Mouse (Mus musculus) spleen, adult 12 weeks (tissue): ENCODE measurements around the gene I830077J02Rik.
"Not testable (repeated sequence)": the region's sequence is repeated elsewhere in the genome, so short reads cannot be mapped to it uniquely, and the experiment has no call there.

ENCODE experiments used
- DNase-seq: peaks from one replicate; pipeline ENCODE4 v3.0.0; 2022; ENCODE audit warnings: low spot score

The I830077J02Rik gene

DNA sequence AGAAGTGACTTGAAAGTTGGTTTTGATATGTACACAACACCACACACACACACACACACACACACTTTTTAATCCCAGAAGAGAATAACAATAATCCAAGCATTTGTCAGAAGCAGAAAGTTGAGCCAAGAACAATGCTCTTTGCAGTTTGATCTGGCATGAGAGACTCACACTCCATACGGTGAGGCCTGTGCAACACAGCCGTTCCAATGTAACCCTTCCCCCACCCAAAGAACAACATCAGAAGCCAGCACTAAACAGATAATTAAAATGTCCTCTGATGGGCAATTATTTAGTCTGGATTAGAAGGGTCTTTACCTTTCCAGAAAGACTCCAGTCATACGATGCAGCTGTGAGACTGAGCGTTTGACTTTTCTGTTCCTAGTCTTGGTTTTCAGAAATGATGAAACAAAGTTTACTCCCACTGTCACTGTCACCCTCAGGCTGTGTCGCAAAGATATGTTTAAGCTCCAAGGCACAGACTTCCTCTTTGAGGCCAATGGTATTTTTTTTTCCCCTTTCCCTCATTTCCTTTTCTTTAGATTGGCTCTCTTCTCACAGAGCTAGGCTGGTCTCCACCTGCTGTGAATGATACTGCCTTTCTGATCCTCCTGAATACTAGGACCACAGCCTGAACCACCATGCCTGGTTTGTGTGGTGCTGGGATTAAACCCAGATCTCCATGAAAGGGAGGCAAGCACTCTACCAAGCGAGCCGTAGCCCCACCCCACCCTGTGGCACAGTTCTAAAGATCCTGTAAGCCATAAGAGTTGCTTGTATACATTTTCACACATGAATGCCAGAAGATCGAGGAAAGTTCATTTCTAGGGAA lies at the start of gene I830077J02Rik:
TSS of gene I830077J02Rik (minus strand) at position 425 of the 832 bp plus-strand sequence.
- DNase-seq = no peak

- no peak for DNase-seq
Measured at GRCm38 (mm10) chr3:105974174-105974573, 41.7 kb upstream of the I830077J02Rik start.

DNA sequence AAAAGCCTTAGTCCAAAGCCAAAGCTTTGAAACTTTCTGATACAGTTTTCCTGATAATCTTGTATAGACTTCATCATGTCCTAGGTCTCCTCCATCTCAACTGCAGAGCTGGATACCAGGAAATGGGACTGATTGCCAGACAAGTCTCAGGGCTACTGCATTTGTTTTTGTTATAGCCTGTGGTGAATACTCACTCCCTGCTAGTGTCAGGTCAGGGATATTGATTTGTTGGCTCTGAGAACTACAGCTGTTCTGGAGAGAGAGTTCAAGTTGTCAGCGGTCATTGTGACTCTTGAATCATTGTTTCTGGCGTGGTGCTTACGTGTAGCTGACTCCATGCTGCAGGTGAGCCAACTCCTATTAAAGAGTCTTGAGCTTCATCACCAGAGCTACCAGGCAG lies 40.9 kb upstream of the I830077J02Rik start, which contains the start of gene Ovgp1:
TSS of gene Ovgp1 (plus strand) at position 301 of the 400 bp plus-strand sequence.
- no peak for DNase-seq

DNA sequence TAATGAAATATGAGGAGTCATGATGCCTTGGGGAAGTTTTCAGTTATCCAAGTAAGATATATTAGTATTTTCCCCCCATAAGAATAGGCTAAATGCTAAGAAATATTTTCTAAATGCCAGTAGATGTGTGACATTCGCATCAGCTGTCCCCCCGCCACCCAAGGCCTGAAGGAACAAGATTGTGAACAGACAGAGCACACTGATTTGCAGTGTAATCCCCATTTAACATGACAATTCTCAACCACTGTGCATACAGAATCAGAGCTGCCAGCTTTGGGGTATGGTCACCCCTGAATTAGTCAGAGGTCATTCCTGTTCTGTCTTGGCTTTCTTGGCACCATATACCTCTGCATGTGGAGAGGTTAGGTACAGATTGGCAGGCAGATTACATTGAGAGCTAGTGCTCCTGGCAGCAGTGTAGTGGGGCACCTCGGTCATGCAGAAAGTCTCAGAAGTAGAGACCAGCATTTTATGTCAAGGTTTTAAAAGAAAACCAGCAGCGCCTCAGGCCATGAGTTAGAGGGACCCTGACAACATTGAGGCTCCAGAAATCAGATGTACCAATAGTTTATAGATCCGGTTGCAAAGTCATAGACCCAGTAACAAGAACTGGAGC lies 39.5 kb upstream of the I830077J02Rik start:
- DNase-seq = no peak

DNA sequence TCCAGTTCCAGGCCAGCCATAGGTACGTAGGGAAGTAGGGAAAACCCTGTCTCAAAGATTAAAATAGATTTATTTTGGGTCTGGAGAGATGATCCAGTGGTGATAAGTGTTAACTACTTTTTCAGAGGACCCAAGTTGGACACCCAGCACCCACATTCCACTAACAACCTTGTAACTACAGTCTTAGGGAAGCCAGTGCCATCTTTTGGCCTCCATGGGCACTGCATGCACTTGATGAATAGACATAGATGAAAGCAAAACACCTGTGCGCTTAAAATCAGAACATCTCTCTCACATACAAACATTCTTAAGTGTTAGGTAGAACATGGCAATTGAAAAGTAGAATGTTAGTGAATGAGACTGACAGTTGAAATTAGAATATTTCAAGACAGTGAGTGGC lies 28.2 kb upstream of the I830077J02Rik start:
- no peak for DNase-seq

DNA sequence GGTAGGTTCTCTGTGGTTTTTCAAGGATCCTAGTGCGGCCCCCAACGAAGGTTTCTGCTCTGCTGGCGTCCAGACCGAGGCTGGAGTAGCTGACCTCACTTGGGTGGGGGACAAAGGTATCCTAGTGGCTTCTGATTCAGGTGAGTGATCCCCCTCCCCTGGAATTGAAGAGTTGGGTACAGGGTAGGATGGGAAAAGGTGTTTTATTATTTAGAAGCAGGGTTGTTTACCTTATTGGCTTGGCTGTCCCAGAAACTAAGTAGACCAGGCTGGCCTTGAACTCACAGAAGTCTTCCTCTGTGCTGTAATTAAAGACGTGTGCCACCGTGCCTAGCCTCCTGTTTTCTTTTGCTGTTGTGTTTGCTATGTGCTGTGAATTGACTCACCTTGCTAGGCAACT lies 27.5 kb upstream of the I830077J02Rik start, which contains the start of gene Atp5f1:
TSS of gene Atp5f1 (minus strand) at position 101 of the 400 bp plus-strand sequence.
- DNase-seq = no peak

DNA sequence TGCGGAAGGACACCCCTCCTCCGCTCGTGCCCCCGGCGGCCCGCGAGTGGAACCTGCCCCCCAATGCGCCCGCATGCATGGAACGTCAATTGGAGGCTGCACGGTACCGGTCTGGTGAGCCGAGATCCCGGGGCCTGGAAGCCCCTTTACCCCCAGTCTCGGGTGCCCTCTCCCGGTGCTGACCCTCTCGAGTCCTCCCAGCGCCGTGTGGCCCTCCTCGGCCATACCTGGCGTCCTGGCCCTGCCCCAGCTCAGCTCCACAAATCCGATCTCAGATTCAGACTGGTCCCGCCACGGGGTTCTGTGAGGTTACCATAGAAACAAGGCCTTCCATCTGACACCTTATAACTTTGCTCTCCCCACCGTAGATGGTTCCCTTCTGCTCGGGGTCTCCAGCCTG lies 27.1 kb upstream of the I830077J02Rik start:
- no peak for DNase-seq

DNA sequence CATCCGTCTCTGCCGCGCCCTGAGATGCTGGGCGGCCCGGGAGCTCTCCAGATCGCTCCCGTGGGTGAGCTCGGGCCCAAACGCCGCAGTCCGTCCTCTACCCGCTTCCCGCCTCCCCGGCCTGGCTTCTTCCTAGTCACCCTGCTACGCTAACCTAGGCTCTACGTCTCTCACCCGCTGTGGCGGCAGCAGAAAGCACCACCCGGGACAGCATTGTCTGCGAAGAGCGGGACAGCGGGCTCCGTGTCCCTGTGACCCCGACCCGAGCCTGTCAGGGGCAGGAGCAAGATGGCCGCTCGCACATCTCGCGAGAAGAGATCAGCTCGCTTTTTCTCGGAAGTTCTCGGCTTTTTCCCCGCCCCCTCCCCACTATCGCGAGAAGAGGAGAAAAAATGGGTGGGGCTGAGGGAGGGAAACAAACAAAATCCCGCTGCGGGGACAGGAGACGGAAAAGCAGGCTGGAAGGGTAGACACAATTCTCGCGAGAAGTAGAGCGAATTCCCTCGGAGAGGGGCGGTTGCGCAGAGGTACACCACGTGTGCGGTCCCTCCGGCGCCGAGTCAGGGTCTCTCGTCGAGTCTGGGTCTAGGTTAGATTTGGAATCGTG lies 26.6 kb upstream of the I830077J02Rik start, which contains the start of gene Wdr77:
TSS of gene Wdr77 (plus strand) at position 396 of the 607 bp plus-strand sequence.
- DNase-seq = peak; percentile 99

DNA sequence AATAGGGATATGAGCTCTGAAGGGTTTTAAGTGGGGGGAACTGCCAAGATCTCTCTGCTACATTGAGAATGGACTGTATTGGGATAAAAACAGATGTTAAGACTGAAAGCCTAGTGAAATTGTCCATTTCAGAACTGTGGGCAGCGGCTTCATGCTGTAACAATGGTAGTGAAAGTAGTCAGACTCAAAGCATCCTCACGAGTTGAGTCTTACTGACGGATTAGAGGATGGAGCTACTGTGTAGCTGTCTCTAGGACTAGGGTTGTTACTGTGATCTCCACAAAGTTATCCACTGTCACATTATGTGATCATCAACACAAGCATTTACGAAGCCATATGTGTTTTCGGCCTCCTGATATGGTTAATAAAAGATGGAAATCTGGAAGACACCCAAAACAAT lies 25.7 kb upstream of the I830077J02Rik start:
- no peak for DNase-seq

DNA sequence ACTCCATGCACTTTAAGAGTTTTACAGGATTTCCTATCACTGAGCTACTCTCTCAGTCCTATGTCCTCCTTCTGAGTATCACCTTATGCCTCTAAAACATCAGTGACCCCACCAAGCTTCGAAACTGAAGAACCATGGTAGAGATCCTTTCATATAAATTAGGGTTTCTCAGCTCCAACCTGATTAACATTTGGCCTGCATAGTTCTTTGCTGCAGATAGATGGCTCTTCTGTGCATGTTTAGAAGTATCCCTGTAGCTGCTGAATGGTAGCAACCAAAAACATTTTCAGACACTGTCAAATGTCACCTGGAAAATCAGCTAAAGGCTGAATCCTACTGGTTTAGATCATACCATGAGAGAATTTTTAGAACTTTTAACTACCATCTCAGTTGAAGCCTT lies 24.8 kb upstream of the I830077J02Rik start:
- DNase-seq = no peak

DNA sequence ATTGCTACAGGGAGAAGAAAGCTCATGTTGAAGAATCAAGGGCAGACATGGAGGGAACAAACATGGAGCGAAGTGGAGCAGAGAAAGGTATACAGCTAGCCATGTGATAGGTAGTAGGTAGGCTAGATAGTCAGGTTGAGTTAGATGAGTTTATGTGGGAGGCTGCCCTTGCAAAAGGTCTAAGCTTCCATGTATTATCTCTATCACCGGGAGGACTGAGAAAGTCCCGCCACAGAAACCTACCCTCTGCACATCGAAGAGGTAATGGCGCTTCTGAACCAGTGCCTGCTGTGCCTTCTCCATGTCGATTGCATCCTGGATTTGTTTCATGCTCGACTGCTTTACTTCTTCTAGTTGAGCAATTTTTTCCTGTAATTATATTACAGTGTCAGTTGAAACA lies 18.9 kb upstream of the I830077J02Rik start:
- no peak for DNase-seq

DNA sequence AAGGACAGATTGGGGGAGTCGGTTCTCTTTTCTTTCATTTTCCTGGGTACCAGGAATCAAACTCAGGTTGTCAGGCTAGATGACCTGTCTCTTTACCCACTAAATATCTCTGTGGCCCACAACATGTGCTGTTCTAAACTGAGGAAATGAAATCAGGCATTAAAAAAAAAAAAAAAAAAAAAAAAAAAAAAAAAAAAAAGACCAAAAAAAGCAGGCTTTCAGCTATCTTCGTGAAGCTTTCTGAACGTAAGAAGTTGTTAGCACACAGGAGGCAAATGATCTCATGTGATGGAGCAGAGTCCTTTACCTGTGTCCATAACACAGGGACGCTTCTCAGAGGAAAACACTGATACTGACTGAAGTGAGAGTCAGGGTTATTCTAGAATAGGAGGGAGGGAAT lies 3.6 kb upstream of the I830077J02Rik start:
- no peak for DNase-seq

DNA sequence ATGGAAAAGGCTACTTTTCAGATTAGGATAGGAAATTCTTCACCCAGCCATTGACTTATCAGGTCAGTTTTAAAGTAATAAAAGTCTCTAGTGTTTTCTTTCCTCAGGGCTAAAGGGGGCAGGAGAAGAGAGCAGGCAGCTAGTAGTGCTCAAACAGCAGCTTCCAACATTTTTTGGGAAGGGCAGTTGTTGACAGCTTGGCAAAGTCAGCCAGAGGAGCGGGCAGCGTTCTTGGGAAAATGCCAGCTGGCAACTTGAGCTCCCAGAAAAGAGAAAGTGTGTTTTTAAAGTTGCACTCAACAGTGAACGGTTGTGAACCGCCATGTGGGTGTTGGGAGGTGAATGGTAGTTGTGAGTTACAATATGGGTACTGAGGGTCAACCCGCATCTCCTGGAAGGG lies 2.6 kb upstream of the I830077J02Rik start:
- DNase-seq = no peak

DNA sequence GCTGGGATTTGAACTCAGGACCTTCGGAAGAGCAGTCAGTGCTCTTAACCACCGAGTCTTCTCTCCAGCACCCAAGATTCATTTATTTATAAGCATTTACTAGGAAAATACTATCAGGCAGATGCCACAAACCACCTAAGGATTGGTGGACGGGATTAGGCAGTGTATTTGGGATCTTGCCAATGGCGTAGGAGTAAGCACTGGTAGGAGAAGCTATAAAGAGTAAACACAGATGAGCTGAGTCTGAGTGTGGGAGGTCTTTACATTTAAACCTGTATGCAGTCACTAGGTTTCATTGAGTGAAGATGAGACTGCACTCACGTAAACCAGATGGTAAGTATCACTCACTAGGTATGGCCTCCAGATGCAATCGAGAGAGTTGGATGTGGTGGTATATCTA lies 1.5 kb upstream of the I830077J02Rik start:
- no peak for DNase-seq

DNA sequence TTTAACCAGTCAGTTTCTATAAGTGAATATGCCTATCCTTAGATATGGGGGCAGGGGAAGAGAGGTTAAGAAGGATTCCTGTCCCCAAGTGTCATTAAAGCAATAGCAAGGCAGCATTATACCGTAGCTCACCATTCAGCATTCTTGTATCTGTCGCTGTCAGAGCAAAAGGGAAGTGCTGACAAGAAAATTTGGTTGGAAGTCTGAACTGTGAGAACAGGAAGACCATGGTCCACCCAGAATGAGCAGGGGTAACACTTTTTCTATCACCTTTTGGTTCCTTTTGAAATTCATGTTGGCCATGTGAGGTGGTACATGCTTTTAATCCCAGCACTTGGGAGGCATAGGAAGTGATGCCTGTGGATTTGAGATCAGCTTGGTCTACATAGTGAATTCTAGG lies 1.4 kb downstream of the I830077J02Rik start:
- DNase-seq = no peak

GRCm38 (mm10) chr3:105929821-105930220 lies 2.6 kb downstream of the I830077J02Rik start:
- no peak for DNase-seq

GRCm38 (mm10) chr3:105928781-105929180 lies 3.7 kb downstream of the I830077J02Rik start:
- no peak for DNase-seq

DNA sequence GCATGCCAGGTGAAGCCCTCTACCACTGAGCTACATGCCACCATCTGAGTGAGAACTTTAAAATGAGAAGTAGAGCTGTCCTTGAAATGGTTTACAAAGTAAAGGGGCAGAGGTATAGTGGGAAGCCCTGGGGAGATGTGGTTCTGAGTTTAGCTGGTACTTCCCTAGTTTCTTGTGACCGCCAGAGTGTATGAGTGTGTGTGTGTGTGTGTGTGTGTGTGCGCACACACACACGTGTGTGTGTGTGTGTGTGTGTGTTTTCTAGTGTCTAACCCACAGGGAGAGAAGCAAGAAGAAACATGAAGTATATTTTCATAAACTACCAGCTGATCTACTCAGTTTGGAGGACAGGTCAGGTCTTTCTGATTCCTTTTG lies 4.3 kb downstream of the I830077J02Rik start:
- DNase-seq = no peak

DNA sequence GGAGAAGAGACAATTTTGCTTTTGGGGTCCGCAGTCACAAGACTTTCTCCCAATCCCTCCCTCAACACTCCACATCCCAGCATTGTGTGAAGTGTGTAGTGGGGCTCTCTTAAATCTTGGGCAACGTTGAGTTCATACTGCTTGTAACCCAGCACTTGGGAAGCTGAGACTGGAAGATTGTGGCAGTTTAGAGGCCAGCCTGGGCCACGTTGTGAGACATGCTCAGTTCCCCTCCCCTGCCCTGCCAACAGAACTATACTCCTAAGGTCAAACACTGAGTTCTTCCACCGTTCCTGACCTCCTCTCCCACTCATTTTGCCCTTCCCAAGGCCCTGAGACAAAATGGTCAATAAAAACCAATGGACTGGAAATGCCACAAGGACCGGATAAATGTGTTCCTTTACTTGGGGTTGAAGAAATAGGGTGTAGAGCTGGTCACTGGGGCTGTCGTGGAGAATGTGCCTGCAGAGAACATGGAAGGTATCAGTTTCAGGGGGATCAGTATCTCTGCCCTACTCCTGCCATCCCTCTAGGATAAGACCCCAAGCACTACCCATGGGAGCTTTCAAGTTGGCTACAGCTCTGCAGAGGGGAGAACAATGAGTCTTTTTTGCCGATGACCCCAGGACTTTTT lies 4.8 kb downstream of the I830077J02Rik start:
- DNase-seq = no peak

- DNase-seq = no peak
Measured at GRCm38 (mm10) chr3:105924616-105925015, 7.8 kb downstream of the I830077J02Rik start.

DNA sequence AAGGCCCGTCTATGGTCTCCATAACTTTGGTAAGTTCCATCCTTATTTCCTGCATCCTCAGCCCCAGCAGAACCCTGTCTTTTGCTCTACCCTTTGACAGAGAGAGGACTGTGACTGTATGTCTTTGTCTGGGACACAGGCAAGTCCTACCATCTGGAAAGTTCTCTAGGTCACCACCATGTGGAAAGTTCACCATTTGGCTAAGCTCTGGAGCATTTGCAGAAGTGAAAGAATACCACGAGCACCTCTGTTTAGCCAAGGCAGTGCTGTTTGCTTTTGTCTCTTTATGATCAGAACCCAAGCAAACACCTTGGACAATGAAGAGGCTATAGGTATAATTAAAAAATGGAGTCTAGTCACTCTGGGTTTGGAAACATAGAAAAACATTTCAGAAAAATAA lies 10.5 kb downstream of the I830077J02Rik start:
- DNase-seq = no peak

DNA sequence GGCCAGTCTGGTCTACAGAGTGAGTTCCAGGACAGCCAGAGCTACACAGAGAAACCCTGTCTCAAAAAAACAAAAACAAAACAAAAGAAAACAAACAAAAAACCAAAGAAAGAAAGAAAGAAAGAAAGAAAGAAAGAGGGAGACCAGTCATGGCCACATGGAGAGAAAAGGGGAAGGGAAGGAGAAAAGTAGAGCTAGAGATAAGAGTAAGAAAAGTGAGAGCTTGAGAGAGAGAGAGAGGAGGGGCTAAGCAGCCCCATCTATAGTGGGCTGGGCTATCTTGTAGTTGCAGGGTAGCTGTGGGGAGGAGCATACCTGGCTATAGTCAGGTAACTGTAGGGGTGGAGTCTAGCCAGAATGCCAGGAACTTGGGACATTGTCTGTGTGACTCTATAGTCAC lies 11.7 kb downstream of the I830077J02Rik start:
- not testable (repeated sequence) for DNase-seq
